Mouse (Mus musculus): ENCODE measurements around the gene Tnnc1. TPM values are rescaled to one million over a fixed set of nuclear protein-coding genes. Genes with fewer than 3 reads are reported as not detected.

Tnnc1 gene
- polyA plus RNA-seq, 1 experiment, result 0.34 TPM

DNA sequence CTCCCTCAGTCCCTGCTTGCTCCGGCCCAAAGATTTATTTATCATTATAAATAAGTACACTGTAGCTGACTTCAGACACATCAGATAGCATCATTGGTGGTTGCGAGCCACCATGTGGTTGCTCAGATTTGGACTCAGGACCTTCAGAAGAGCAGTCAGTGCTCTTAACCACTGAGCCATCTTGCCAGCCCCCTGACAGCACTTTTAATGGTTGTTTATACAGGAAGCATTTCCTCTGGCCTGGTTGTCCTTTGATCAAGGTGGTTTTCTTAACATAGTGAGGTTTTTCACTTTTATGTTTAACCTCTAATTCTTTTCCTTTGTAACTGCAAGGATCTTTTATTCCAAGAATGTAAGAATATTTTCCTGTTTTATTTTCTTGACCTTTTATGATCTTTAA is 13.7 kb upstream of the Tnnc1 start:
- no peak overlapping the region for H3K27ac ChIP-seq (ENCODE audit: insufficient read depth, low read depth, low read length)
- H3K4me3 ChIP-seq (ENCODE audit: low read depth, low read length), result no peak overlapping the region
- H3K4me1 ChIP-seq (ENCODE audit: control insufficient read depth, insufficient read depth, insufficient read length, low read length), result peaks cover 6% of the 10 kb centered on the region
- peaks cover 34% of the 10 kb centered on the region for H3K36me3 ChIP-seq (ENCODE audit: control insufficient read depth, insufficient read depth, low read length)
- WGBS, result 82% methylated on average over 2 of the region's 2 CpGs
- TF ChIP-seq CTCF (IDR thresholded peaks at IDR 0.05; ENCODE audit: extremely low read depth, insufficient read length, insufficient replicate concordance, low read depth, low read length), result no peak
- TF ChIP-seq POLR2A (IDR thresholded peaks at IDR 0.05; ENCODE audit: low read depth, low read length), result no peak
- no peaks in the 10 kb centered on the region for H3K27me3 ChIP-seq (ENCODE audit: control insufficient read depth, insufficient read depth, low read length)

DNA sequence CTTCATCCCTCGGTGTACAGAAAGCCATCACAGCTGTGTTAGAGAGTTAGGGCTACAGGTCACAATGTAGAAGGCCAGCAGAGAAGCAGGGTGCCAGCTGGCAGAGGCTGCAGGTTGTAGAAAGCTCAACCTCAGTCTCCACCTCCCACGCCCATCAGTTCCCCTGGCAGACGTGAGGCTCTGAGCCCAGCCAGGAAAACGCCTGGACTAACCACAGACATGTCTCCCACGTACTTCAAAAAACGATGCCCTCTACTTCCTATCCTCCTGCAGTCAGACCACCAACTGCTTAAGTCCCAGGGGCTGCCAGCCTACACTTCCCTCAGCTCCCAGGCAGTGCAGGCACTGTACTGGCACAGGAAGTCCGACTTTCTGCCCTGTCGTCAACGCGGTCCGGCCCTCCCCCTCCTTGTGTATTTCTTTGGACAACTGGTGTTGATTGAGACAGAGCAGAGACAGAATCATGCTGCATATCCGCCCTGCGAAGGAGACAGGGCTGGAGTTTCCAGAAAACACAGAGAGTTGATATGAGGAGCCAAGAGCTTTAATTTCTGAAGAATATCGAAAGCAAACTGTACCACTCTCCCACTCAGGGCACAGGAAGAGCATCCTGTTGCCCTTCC is 13.1 kb upstream of the Tnnc1 start:
- TF ChIP-seq CTCF (IDR thresholded peaks at IDR 0.05; ENCODE audit: extremely low read depth, insufficient read length, insufficient replicate concordance, low read depth, low read length), result no peak
- no peak for TF ChIP-seq POLR2A (IDR thresholded peaks at IDR 0.05; ENCODE audit: low read depth, low read length)
- Histone ChIP-seq H3K36me3 (ENCODE audit: control insufficient read depth, insufficient read depth, low read length) (peaks cover 32% of the 10 kb centered on the region), H3K27me3 (ENCODE audit: control insufficient read depth, insufficient read depth, low read length) (no peaks in the 10 kb centered on the region), H3K27ac (ENCODE audit: insufficient read depth, low read depth, low read length) (no peak overlapping the region; the same call in 1 of the 2 replicates), H3K4me1 (ENCODE audit: control insufficient read depth, insufficient read depth, insufficient read length, low read length) (peaks cover 6% of the 10 kb centered on the region), H3K4me3 (ENCODE audit: low read depth, low read length) (no peak overlapping the region)
- 66% methylated on average over 14 of the region's 14 CpGs for WGBS

DNA sequence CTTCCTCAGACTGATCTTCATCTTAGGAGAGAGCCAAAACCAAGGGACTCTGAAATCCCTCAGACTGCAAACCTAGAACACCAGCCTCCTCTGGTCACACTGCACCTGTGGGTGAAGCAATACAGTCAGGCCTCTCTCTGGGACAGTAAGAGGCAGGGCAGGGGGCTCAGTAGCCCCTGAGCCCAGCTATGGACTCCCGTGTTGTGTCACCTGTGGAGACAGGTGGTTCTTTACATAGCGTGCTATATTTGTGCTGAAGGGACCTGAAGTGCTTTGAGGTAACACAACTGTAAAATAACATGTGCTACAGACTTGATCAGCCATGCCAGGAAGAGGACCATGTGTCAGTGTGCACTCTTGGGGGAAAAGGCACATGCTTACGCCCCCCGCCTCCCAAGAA is 12.6 kb upstream of the Tnnc1 start:
- Histone ChIP-seq H3K27ac (ENCODE audit: insufficient read depth, low read depth, low read length) (no peak overlapping the region), H3K36me3 (ENCODE audit: control insufficient read depth, insufficient read depth, low read length) (peaks cover 29% of the 10 kb centered on the region), H3K4me1 (ENCODE audit: control insufficient read depth, insufficient read depth, insufficient read length, low read length) (peaks cover 6% of the 10 kb centered on the region), H3K27me3 (ENCODE audit: control insufficient read depth, insufficient read depth, low read length) (no peaks in the 10 kb centered on the region), H3K4me3 (ENCODE audit: low read depth, low read length) (no peak overlapping the region)
- WGBS, result 90% methylated on average over 4 of the region's 4 CpGs
- TF ChIP-seq CTCF (IDR thresholded peaks at IDR 0.05; ENCODE audit: extremely low read depth, insufficient read length, insufficient replicate concordance, low read depth, low read length) (no peak), POLR2A (IDR thresholded peaks at IDR 0.05; ENCODE audit: low read depth, low read length) (no peak)

DNA sequence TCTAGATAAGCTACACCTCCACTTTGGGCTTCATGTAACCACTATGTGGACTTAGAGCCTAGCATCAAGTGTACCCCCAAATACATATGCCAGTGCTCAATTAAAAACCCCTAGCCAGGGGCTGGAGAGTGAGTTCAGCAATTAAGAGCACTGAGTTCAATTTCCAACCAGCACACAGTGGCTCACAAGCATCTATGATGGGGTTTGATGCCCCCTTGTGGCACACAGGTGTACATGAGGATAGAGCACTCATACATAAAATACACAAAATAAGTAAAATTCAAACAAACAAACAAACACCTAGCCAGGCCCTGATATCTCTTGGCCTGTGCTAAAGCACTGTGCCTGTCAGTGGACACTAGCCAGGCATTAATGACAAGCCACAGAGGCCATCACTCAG is 12.1 kb upstream of the Tnnc1 start:
- Histone ChIP-seq H3K4me3 (ENCODE audit: low read depth, low read length) (no peak overlapping the region), H3K27ac (ENCODE audit: insufficient read depth, low read depth, low read length) (no peak overlapping the region), H3K4me1 (ENCODE audit: control insufficient read depth, insufficient read depth, insufficient read length, low read length) (peaks cover 6% of the 10 kb centered on the region), H3K36me3 (ENCODE audit: control insufficient read depth, insufficient read depth, low read length) (peaks cover 27% of the 10 kb centered on the region), H3K27me3 (ENCODE audit: control insufficient read depth, insufficient read depth, low read length) (no peaks in the 10 kb centered on the region)
- TF ChIP-seq POLR2A (IDR thresholded peaks at IDR 0.05; ENCODE audit: low read depth, low read length), result no peak
- peak; percentile 25; the same call in 1 of the 2 replicates for TF ChIP-seq CTCF (IDR thresholded peaks at IDR 0.05; ENCODE audit: extremely low read depth, insufficient read length, insufficient replicate concordance, low read depth, low read length)

DNA sequence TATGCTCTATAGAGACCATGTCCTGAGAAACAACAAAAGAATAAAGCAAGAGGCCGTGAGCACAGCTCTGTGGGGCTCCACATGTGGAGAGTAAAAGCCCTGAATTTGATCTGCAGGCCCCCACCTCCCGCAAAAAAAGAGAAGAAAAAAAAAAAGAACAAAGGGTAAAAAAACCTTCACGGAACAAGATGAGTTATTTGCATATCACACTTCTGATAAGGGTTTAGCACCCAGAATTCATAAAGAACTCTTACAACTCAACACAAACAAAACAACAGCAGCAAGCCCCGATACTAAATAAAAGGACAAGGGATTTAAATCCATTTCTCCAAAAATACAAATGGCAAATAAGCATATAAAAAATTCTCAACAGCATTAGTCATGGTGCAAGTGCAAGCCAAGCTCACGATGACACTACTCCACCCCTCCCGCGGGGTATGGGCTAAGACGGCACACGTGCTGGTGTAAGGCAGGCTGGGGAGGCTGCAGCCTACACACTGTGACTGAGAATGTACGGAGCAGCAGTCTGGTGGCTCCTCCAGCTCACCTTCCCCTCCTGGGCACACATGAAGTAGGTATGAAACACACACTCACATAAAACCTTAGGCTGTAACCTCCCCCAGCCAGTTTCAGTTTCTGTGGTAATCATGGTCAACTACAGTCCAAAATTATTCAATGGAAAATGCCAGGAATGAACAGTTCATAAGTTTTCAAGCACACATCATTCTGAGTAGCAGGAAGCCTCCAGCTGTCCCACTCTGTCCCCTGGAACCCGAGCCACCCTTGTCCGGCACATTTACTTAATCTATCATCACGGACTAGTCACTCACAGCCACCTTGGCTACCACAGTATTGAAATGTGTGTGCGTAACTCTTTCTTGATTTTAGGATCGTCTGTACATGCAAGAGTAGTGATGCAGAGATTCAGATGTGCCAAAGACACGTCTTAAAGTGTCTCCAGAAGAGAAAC is 10.3 kb upstream of the Tnnc1 start:
- H3K4me3 ChIP-seq (ENCODE audit: low read depth, low read length), result no peak overlapping the region
- TF ChIP-seq POLR2A (IDR thresholded peaks at IDR 0.05; ENCODE audit: low read depth, low read length), result no peak
- TF ChIP-seq CTCF (IDR thresholded peaks at IDR 0.05; ENCODE audit: extremely low read depth, insufficient read length, insufficient replicate concordance, low read depth, low read length), result no peak
- no peak overlapping the region for H3K27ac ChIP-seq (ENCODE audit: insufficient read depth, low read depth, low read length)
- H3K4me1 ChIP-seq (ENCODE audit: control insufficient read depth, insufficient read depth, insufficient read length, low read length), result peaks cover 6% of the 10 kb centered on the region
- no peaks in the 10 kb centered on the region for H3K27me3 ChIP-seq (ENCODE audit: control insufficient read depth, insufficient read depth, low read length)
- 63% methylated on average over 16 of the region's 16 CpGs for WGBS
- H3K36me3 ChIP-seq (ENCODE audit: control insufficient read depth, insufficient read depth, low read length), result peaks cover 24% of the 10 kb centered on the region

DNA sequence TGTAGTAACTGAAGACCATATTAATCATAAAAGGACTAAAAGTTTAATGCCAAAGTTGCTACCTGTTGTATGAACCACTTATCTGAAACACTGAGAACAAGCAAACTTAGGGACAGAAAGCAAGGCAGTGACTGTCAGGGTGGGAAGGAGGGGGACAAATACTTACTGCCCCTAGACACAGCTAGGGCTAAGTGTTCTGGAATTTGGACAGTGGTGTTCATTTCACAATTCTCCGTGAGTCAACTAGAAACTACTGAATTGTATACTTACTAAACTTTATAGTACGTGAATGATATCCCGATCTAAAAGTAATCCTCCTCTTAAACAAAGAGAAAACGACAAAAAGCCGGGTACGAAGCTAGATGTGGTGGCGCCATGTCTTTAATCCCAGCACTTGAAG is 8.5 kb upstream of the Tnnc1 start:
- WGBS, result 88% methylated on average over 7 of the region's 7 CpGs
- H3K27ac ChIP-seq (ENCODE audit: insufficient read depth, low read depth, low read length), result no peak overlapping the region
- H3K4me1 ChIP-seq (ENCODE audit: control insufficient read depth, insufficient read depth, insufficient read length, low read length), result peaks cover 6% of the 10 kb centered on the region
- peaks cover 29% of the 10 kb centered on the region for H3K36me3 ChIP-seq (ENCODE audit: control insufficient read depth, insufficient read depth, low read length)
- TF ChIP-seq CTCF (IDR thresholded peaks at IDR 0.05; ENCODE audit: extremely low read depth, insufficient read length, insufficient replicate concordance, low read depth, low read length), result no peak
- no peak for TF ChIP-seq POLR2A (IDR thresholded peaks at IDR 0.05; ENCODE audit: low read depth, low read length)
- no peak overlapping the region for H3K4me3 ChIP-seq (ENCODE audit: low read depth, low read length)
- H3K27me3 ChIP-seq (ENCODE audit: control insufficient read depth, insufficient read depth, low read length), result no peaks in the 10 kb centered on the region

DNA sequence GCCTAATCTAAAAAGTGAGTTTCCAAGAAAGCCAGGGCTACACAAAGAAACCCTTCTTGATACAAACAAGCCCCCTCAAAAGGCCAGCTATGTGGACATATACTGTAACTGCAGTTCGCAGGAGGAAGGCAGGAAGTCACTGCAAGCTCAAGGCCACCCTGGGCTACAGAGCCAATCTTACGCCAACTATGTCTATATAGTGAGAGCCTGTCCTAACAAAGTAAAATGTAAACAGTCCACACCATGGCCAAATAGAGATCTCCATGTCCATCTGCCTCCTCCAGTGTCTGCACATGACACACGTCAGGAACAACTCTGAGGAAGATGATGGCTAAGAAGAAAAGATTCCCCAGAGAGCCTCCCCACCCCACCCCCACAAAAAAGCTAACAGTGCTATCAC is 8.1 kb upstream of the Tnnc1 start:
- H3K4me3 ChIP-seq (ENCODE audit: low read depth, low read length), result no peak overlapping the region
- no peak for TF ChIP-seq POLR2A (IDR thresholded peaks at IDR 0.05; ENCODE audit: low read depth, low read length)
- no peak for TF ChIP-seq CTCF (IDR thresholded peaks at IDR 0.05; ENCODE audit: extremely low read depth, insufficient read length, insufficient replicate concordance, low read depth, low read length)
- H3K27ac ChIP-seq (ENCODE audit: insufficient read depth, low read depth, low read length), result no peak overlapping the region
- peaks cover 26% of the 10 kb centered on the region for H3K36me3 ChIP-seq (ENCODE audit: control insufficient read depth, insufficient read depth, low read length)
- H3K27me3 ChIP-seq (ENCODE audit: control insufficient read depth, insufficient read depth, low read length), result no peaks in the 10 kb centered on the region
- H3K4me1 ChIP-seq (ENCODE audit: control insufficient read depth, insufficient read depth, insufficient read length, low read length), result peaks cover 5% of the 10 kb centered on the region
- 83% methylated on average over 3 of the region's 3 CpGs for WGBS
